Mouse (Mus musculus): ENCODE data around the gene Matn4. TPM values are rescaled to one million over a fixed set of nuclear protein-coding genes. Genes with fewer than 3 reads are reported as not detected.

Matn4 gene
- polyA plus RNA-seq, 1 experiment = 0.82 TPM

- no peak overlapping the region for H3K27ac ChIP-seq (ENCODE audit: control insufficient read depth, insufficient read depth, low read length)
- peaks cover 7% of the 10 kb centered on the region for H3K4me1 ChIP-seq (replicated peaks; ENCODE audit: control insufficient read depth, insufficient read depth, low read length)
- no peak overlapping the region for H3K4me3 ChIP-seq (ENCODE audit: control insufficient read depth, insufficient read depth, low read length)
- TF ChIP-seq CTCF (IDR thresholded peaks at IDR 0.05; ENCODE audit: borderline replicate concordance, control insufficient read depth, extremely low read depth, insufficient read depth, low read length, poor library complexity) = no peak
- H3K36me3 ChIP-seq (ENCODE audit: control insufficient read depth, insufficient read depth, low read length) = no peaks in the 10 kb centered on the region
- DNase-seq = no peak
- WGBS = 79% methylated on average over 29 of the region's 29 CpGs
- no peaks in the 10 kb centered on the region; the same call in 1 of the 2 replicates for H3K27me3 ChIP-seq (ENCODE audit: control insufficient read depth, insufficient read depth, low read length)
These were observed 11.8 kb downstream of the Matn4 start for GRCm38 (mm10) chr2:164393126-164393525.

GRCm38 (mm10) chr2:164389499-164389898, 15.5 kb downstream of the Matn4 start:
- peak; percentile 82 for DNase-seq
- TF ChIP-seq CTCF (IDR thresholded peaks at IDR 0.05; ENCODE audit: borderline replicate concordance, control insufficient read depth, extremely low read depth, insufficient read depth, low read length, poor library complexity) = peak; percentile 98
- TF ChIP-seq POLR2A (IDR thresholded peaks at IDR 0.05; ENCODE audit: control insufficient read depth, extremely low read depth, insufficient read depth, low read length, poor library complexity) = no peak
- Histone ChIP-seq H3K27me3 (ENCODE audit: control insufficient read depth, insufficient read depth, low read length) (no peaks in the 10 kb centered on the region; the same call in 1 of the 2 replicates), H3K27ac (ENCODE audit: control insufficient read depth, insufficient read depth, low read length) (no peak overlapping the region), H3K36me3 (ENCODE audit: control insufficient read depth, insufficient read depth, low read length) (no peaks in the 10 kb centered on the region), H3K4me1 (replicated peaks; ENCODE audit: control insufficient read depth, insufficient read depth, low read length) (peaks cover 7% of the 10 kb centered on the region), H3K4me3 (ENCODE audit: control insufficient read depth, insufficient read depth, low read length) (peak overlapping the region; percentile 20; the same call in 1 of the 2 replicates)
- 1% methylated on average over 30 of the region's 30 CpGs for whole genome bisulfite sequencing

GRCm38 (mm10) chr2:164389020-164389419, 15.9 kb downstream of the Matn4 start, which contains the start of gene Slpi:
Gene Slpi, minus strand, starts transcription at chr2:164389095.
- 3% methylated on average over 17 of the region's 17 CpGs for WGBS
- no peak within 1 kb of the TSS for H3K27ac ChIP-seq (ENCODE audit: control insufficient read depth, insufficient read depth, low read length)
- H3K36me3 ChIP-seq (ENCODE audit: control insufficient read depth, insufficient read depth, low read length) = no peaks in the 10 kb centered on the region
- TF ChIP-seq CTCF (IDR thresholded peaks at IDR 0.05; ENCODE audit: borderline replicate concordance, control insufficient read depth, extremely low read depth, insufficient read depth, low read length, poor library complexity) (no peak), POLR2A (IDR thresholded peaks at IDR 0.05; ENCODE audit: control insufficient read depth, extremely low read depth, insufficient read depth, low read length, poor library complexity) (no peak)
- H3K4me1 ChIP-seq (replicated peaks; ENCODE audit: control insufficient read depth, insufficient read depth, low read length) = peaks cover 7% of the 10 kb centered on the region
- no peak for DNase-seq
- peak within 1 kb of the TSS; percentile 20; the same call in 1 of the 2 replicates for H3K4me3 ChIP-seq (ENCODE audit: control insufficient read depth, insufficient read depth, low read length)
- no peaks in the 10 kb centered on the region; the same call in 1 of the 2 replicates for H3K27me3 ChIP-seq (ENCODE audit: control insufficient read depth, insufficient read depth, low read length)

- no peaks in the 10 kb centered on the region; the same call in 1 of the 2 replicates for H3K27me3 ChIP-seq (ENCODE audit: control insufficient read depth, insufficient read depth, low read length)
- DNase-seq = peak; percentile 19
- H3K36me3 ChIP-seq (ENCODE audit: control insufficient read depth, insufficient read depth, low read length) = no peaks in the 10 kb centered on the region
- TF ChIP-seq CTCF (IDR thresholded peaks at IDR 0.05; ENCODE audit: borderline replicate concordance, control insufficient read depth, extremely low read depth, insufficient read depth, low read length, poor library complexity) (no peak), POLR2A (IDR thresholded peaks at IDR 0.05; ENCODE audit: control insufficient read depth, extremely low read depth, insufficient read depth, low read length, poor library complexity) (no peak)
- H3K27ac ChIP-seq (ENCODE audit: control insufficient read depth, insufficient read depth, low read length) = no peak overlapping the region
- peaks cover 7% of the 10 kb centered on the region for H3K4me1 ChIP-seq (replicated peaks; ENCODE audit: control insufficient read depth, insufficient read depth, low read length)
- H3K4me3 ChIP-seq (ENCODE audit: control insufficient read depth, insufficient read depth, low read length) = no peak overlapping the region
- 6% methylated on average over 8 of the region's 8 CpGs for WGBS
These were observed 18.0 kb downstream of the Matn4 start for GRCm38 (mm10) chr2:164386953-164387352.

GRCm38 (mm10) chr2:164385927-164386763, 18.8 kb downstream of the Matn4 start:
- Histone ChIP-seq H3K4me1 (replicated peaks; ENCODE audit: control insufficient read depth, insufficient read depth, low read length) (peaks cover 7% of the 10 kb centered on the region), H3K27ac (ENCODE audit: control insufficient read depth, insufficient read depth, low read length) (no peak overlapping the region), H3K27me3 (ENCODE audit: control insufficient read depth, insufficient read depth, low read length) (no peaks in the 10 kb centered on the region; the same call in 1 of the 2 replicates), H3K4me3 (ENCODE audit: control insufficient read depth, insufficient read depth, low read length) (no peak overlapping the region), H3K36me3 (ENCODE audit: control insufficient read depth, insufficient read depth, low read length) (no peaks in the 10 kb centered on the region)
- no peak for TF ChIP-seq CTCF (IDR thresholded peaks at IDR 0.05; ENCODE audit: borderline replicate concordance, control insufficient read depth, extremely low read depth, insufficient read depth, low read length, poor library complexity)
- no peak for TF ChIP-seq POLR2A (IDR thresholded peaks at IDR 0.05; ENCODE audit: control insufficient read depth, extremely low read depth, insufficient read depth, low read length, poor library complexity)
- no peak for DNase-seq
- 27% methylated on average over 18 of the region's 18 CpGs for WGBS

GRCm38 (mm10) chr2:164383656-164384399, 21.1 kb downstream of the Matn4 start:
- 67% methylated on average over 11 of the region's 11 CpGs for WGBS
- DNase-seq = no peak
- Histone ChIP-seq H3K27ac (ENCODE audit: control insufficient read depth, insufficient read depth, low read length) (no peak overlapping the region), H3K4me1 (replicated peaks; ENCODE audit: control insufficient read depth, insufficient read depth, low read length) (no peaks in the 10 kb centered on the region), H3K4me3 (ENCODE audit: control insufficient read depth, insufficient read depth, low read length) (no peak overlapping the region), H3K27me3 (ENCODE audit: control insufficient read depth, insufficient read depth, low read length) (no peaks in the 10 kb centered on the region; the same call in 1 of the 2 replicates), H3K36me3 (ENCODE audit: control insufficient read depth, insufficient read depth, low read length) (no peaks in the 10 kb centered on the region)
- no peak for TF ChIP-seq CTCF (IDR thresholded peaks at IDR 0.05; ENCODE audit: borderline replicate concordance, control insufficient read depth, extremely low read depth, insufficient read depth, low read length, poor library complexity)
- TF ChIP-seq POLR2A (IDR thresholded peaks at IDR 0.05; ENCODE audit: control insufficient read depth, extremely low read depth, insufficient read depth, low read length, poor library complexity) = no peak
